Mouse (Mus musculus) liver, embryonic 11.5 days (tissue): ENCODE results near the gene Dusp12. TPM values are rescaled to one million over a fixed set of nuclear protein-coding genes. Genes with fewer than 3 reads are reported as not detected.

Experiments used
- ATAC-seq: fragments of 200-750 bp; cut with Nextera tagmentation; replicated peaks from 2 replicates; pipeline ENCODE4 v1.8.0; 2017; ENCODE audit warnings: moderate number of reproducible peaks, mild to moderate bottlenecking, moderate TSS enrichment, moderate library complexity; ENCODE audit not compliant: low FRiP score
- DNase-seq: peaks from one replicate; pipeline ENCODE4 v3.0.0-alpha.2; 2017; ENCODE audit warnings: low spot score
- H3K27ac ChIP-seq: fragments of 300-500 bp; sonication (generic); 2 replicates; pipeline ENCODE4 v1.5.1; 2014; ENCODE audit warnings: mild to moderate bottlenecking, low read depth, low read length, control low read depth
- H3K27me3 ChIP-seq: fragments of 300-500 bp; sonication (generic); replicated peaks from 2 replicates; pipeline ENCODE4 v1.6.1; 2014; ENCODE audit warnings: low read length, mixed read lengths; ENCODE audit not compliant: control insufficient read depth, insufficient read depth
- H3K36me3 ChIP-seq: fragments of 300-500 bp; sonication (generic); 2 replicates; pipeline ENCODE4 v1.6.1; 2014; ENCODE audit warnings: mild to moderate bottlenecking, low read length, moderate library complexity, mixed read lengths; ENCODE audit not compliant: control insufficient read depth, insufficient read depth
- H3K4me1 ChIP-seq: fragments of 300-500 bp; sonication (generic); replicated peaks from 2 replicates; pipeline ENCODE4 v1.6.1; 2014; ENCODE audit warnings: low read length, mixed read lengths; ENCODE audit not compliant: control insufficient read depth, insufficient read depth
- H3K4me2 ChIP-seq: fragments of 300-500 bp; sonication (generic); 2 replicates; pipeline ENCODE4 v1.6.1; 2014; ENCODE audit warnings: mild to moderate bottlenecking, control low read depth, moderate library complexity
- H3K4me3 ChIP-seq: fragments of 300-500 bp; sonication (generic); 2 replicates; pipeline ENCODE4 v1.5.1; 2014; ENCODE audit warnings: low read depth, low read length, control low read depth
- H3K9ac ChIP-seq: fragments of 300-500 bp; sonication (generic); 2 replicates; pipeline ENCODE4 v1.6.1; 2014; ENCODE audit warnings: low read depth, low read length, control low read depth
- H3K9me3 ChIP-seq: fragments of 300-500 bp; sonication (generic); 2 replicates; pipeline ENCODE4 v1.6.1; 2016; ENCODE audit warnings: low read length, inconsistent platforms, mixed read lengths; ENCODE audit not compliant: control insufficient read depth
- WGBS: fragments of 180-500 bp; shearing (Covaris S2); extraction: QIAGEN DNeasy Blood & Tissue Kit; methylation state at CpG from one replicate; pipeline ENCODE4 v1.1.7; 2014; 5-methylcytosine and 5-hydroxymethylcytosine counted together
- polyA plus RNA-seq: library from polyadenylated mRNA; unstranded; fragments of >200 nt; fragmentation: Nextera tagmentation; extraction: Ambion mirVana; gene quantifications from 2 replicates; pipeline ENCODE4 v1.2.1, GENCODE M21; 2014

Dusp12 gene
- polyA plus RNA-seq, 1 experiment from 2014 or later, result 36.7 TPM

GRCm38 (mm10) chr1:170845448-170846307 lies 39.7 kb downstream of the Dusp12 start:
- WGBS, result 17% methylated on average over 10 of the region's 10 CpGs
- Histone ChIP-seq H3K27me3 (no peaks in the 10 kb centered on the region), H3K4me2 (peak overlapping the region; percentile 65), H3K9ac (peak overlapping the region; percentile 49), H3K4me1 (peaks cover 22% of the 10 kb centered on the region), H3K27ac (peak overlapping the region; percentile 94), H3K9me3 (no peaks in the 10 kb centered on the region), H3K4me3 (peak overlapping the region; percentile 29), H3K36me3 (no peaks in the 10 kb centered on the region)
- peak; percentile 93 for ATAC-seq
- peak; percentile 67 for DNase-seq

- no peaks in the 10 kb centered on the region for H3K36me3 ChIP-seq
- DNase-seq, result no peak
- H3K27ac ChIP-seq, result no peak overlapping the region
- H3K4me3 ChIP-seq, result no peak overlapping the region
- WGBS, result 62% methylated on average over 8 of the region's 8 CpGs
- H3K4me2 ChIP-seq, result no peak overlapping the region
- ATAC-seq, result 0 out of 2 replicates have a peak, but pooled peaks have one; percentile 13
- H3K27me3 ChIP-seq, result no peaks in the 10 kb centered on the region
- H3K9me3 ChIP-seq, result no peaks in the 10 kb centered on the region
- H3K4me1 ChIP-seq, result peaks cover 13% of the 10 kb centered on the region
- H3K9ac ChIP-seq, result no peak overlapping the region
Measured at GRCm38 (mm10) chr1:170844380-170844779, 41.0 kb downstream of the Dusp12 start.

DNA sequence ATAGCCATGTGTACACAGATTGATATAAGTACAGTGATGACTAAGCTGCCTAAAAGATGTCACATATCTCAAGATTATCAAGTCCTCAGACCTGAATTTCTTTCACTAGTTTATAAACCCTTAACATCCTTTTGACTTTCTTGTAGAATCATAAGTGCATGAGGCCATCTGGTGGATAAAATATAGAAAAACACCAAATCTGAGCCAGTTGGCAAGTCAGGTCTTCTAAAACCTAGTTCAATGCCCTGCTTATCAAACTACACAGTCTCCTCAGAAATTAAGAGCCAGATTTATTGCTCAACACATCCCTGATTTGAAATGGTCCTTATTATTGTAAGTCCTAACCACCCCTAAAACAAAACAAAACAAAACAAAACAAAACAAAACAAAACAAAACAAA lies 45.7 kb downstream of the Dusp12 start:
- no peak for ATAC-seq
- no peaks in the 10 kb centered on the region for H3K27me3 ChIP-seq
- no peaks in the 10 kb centered on the region for H3K9me3 ChIP-seq
- H3K4me3 ChIP-seq, result no peak overlapping the region
- no peak overlapping the region for H3K4me2 ChIP-seq
- peaks cover 4% of the 10 kb centered on the region; the same call in 1 of the 2 replicates for H3K36me3 ChIP-seq
- no peak overlapping the region for H3K9ac ChIP-seq
- no peaks in the 10 kb centered on the region for H3K4me1 ChIP-seq
- H3K27ac ChIP-seq, result no peak overlapping the region
- DNase-seq, result no peak

DNA sequence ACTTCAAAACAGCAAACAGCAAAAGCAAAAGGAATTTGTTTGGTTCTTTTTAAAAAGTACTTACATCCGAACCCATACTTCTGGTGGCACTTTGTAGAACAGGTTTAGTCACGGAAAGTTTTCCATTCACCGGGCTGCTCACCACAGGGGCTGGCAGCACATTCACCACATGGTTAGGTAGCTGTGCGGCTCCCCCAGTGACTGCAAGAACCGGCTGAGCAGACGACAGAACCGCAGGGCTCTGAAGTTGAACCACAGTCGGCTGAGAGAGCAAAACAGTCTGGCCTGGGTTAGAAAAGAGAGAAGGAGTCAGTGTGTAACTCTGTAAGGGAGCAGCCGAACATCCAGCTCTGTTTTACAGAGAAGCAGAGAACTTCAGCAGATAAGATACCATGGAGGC lies 50.6 kb downstream of the Dusp12 start:
- DNase-seq, result no peak
- no peaks in the 10 kb centered on the region for H3K27me3 ChIP-seq
- WGBS, result 81% methylated on average over 9 of the region's 9 CpGs
- no peak overlapping the region for H3K27ac ChIP-seq
- H3K9me3 ChIP-seq, result no peaks in the 10 kb centered on the region; the same call in 1 of the 2 replicates
- no peak for ATAC-seq
- no peak overlapping the region for H3K4me3 ChIP-seq
- no peaks in the 10 kb centered on the region for H3K4me1 ChIP-seq
- peaks cover 17% of the 10 kb centered on the region for H3K36me3 ChIP-seq
- no peak overlapping the region for H3K4me2 ChIP-seq
- H3K9ac ChIP-seq, result no peak overlapping the region

- no peaks in the 10 kb centered on the region for H3K4me1 ChIP-seq
- 94% methylated on average over 1 of the region's 1 CpGs for WGBS
- ATAC-seq, result no peak
Measured at GRCm38 (mm10) chr1:170829781-170830180, 55.6 kb downstream of the Dusp12 start.

DNA sequence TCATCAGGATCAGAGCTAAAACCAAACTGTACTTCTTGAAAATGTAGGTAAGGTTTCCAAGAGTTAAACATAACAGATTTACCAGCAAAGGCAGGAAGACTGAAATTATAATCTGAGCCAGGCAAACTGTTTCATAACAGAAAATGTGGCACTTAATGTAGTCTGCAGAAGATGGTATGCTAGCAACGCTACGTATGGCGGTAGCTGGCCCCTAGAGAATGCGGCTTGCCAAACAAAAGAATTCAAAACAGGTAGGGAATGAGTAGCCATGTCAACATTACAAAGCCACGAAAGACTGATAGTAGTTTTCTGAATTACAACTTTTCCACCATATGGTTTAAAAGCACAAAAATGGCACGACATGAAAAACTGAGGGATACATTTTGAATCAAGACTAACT lies 56.0 kb downstream of the Dusp12 start:
- DNase-seq, result no peak
- Histone ChIP-seq H3K27ac (no peak overlapping the region), H3K4me1 (no peaks in the 10 kb centered on the region), H3K4me2 (no peak overlapping the region), H3K4me3 (no peak overlapping the region), H3K9ac (no peak overlapping the region), H3K27me3 (no peaks in the 10 kb centered on the region), H3K36me3 (peaks cover 11% of the 10 kb centered on the region), H3K9me3 (no peaks in the 10 kb centered on the region; the same call in 1 of the 2 replicates)
- 90% methylated on average over 6 of the region's 6 CpGs for WGBS
- no peak for ATAC-seq

More at GRCm38 (mm10) chr1:170829781-170830180, 55.6 kb downstream of the Dusp12 start:
- Histone ChIP-seq H3K27me3 (no peaks in the 10 kb centered on the region), H3K4me2 (no peak overlapping the region), H3K9ac (no peak overlapping the region), H3K27ac (no peak overlapping the region), H3K36me3 (peaks cover 14% of the 10 kb centered on the region), H3K9me3 (no peaks in the 10 kb centered on the region; the same call in 1 of the 2 replicates), H3K4me3 (no peak overlapping the region)
- no peak for DNase-seq

Other genes with a start within 250 kb of the Dusp12 start
- 5.5 and 5.7 TPM in 2 replicates for gene Olfml2b, start 241.0 kb downstream of the Dusp12 start, polyA plus RNA-seq
- 11.5 and 12.4 TPM in 2 replicates for gene Atf6, start 17.8 kb downstream of the Dusp12 start, polyA plus RNA-seq
- gene Gm26620, start 475 bp downstream of the Dusp12 start, polyA plus RNA-seq, result 0.62 TPM in 1 of 2 replicates, not detected in the other
- gene Fcrlb, start 27.4 kb upstream of the Dusp12 start, polyA plus RNA-seq, result 0.14 TPM in 1 of 2 replicates, not detected in the other
- gene Fcrla, start 42.0 kb upstream of the Dusp12 start, polyA plus RNA-seq, result 0.35 and 0.45 TPM in 2 replicates
- 1.8 and 2.0 TPM in 2 replicates for gene Fcgr2b, start 91.0 kb upstream of the Dusp12 start, polyA plus RNA-seq
- gene Fcgr4, start 133.4 kb upstream of the Dusp12 start, polyA plus RNA-seq, result 1.5 and 2.4 TPM in 2 replicates
- gene Fcgr3, start 179.4 kb upstream of the Dusp12 start, polyA plus RNA-seq, result 28.7 and 29.8 TPM in 2 replicates
- gene Cfap126, start 228.4 kb upstream of the Dusp12 start, polyA plus RNA-seq, result 1.4 and 2.2 TPM in 2 replicates